Mouse (Mus musculus): Measurements from ENCODE around the gene Mrpl28.

GRCm38 (mm10) chr17:26114061-26114460 is 9.2 kb upstream of the Mrpl28 start:
- no peak for TF ChIP-seq EP300 (IDR thresholded peaks at IDR 0.05; ENCODE audit: low read depth)
- no peak for TF ChIP-seq CTCF (IDR thresholded peaks at IDR 0.05; ENCODE audit: low read depth)
